Mouse (Mus musculus) myocyte (in vitro differentiated cells): Measurements from ENCODE around the gene Wnt4.

Source experiments
- POLR2A ChIP-seq: IDR thresholded peaks from one replicate; pipeline ENCODE4 v1.6.1; 2011; ENCODE audit warnings: low read depth, mild to moderate bottlenecking, control low read depth, moderate library complexity; ENCODE audit not compliant: insufficient read length
- USF1 ChIP-seq: IDR thresholded peaks from one replicate; pipeline ENCODE4 v1.6.1; 2011; ENCODE audit warnings: low read depth, mild to moderate bottlenecking, control low read depth, moderate library complexity

DNA sequence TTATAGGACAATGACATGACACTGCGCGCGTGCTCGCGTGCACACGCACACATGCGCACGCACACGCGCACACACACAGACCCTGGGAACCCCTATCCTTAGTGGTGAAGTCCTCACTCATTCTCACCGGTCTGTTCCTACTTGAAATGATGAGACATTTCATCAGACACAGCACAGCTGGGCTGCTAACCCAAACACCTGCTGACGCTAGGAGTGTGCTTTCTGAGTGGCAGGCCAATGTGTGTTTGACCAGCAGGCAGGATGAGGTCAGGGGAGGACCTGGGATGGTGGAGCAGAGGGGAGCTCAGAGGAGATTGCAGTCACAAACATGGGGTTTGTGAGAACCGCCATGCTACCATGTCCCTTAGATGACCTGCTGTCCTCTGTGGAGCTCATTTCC lies 22.9 kb downstream of the Wnt4 start:
- TF ChIP-seq USF1, result no peak
- no peak for TF ChIP-seq POLR2A
